Mouse (Mus musculus) brain, embryonic 14.5 days (tissue): Measurements from ENCODE around the gene Nradd.

Experiments
- CTCF ChIP-seq: fragments of 200-500 bp; IDR thresholded peaks from 2 replicates; pipeline ENCODE4 v1.5.1; 2012; ENCODE audit warnings: inconsistent platforms, mild to moderate bottlenecking, moderate library complexity, borderline replicate concordance; ENCODE audit not compliant: insufficient read depth, insufficient read length; ENCODE audit errors: extremely low read depth
- POLR2A ChIP-seq: fragments of 200-500 bp; IDR thresholded peaks from 2 replicates; pipeline ENCODE4 v1.6.1; 2012; ENCODE audit warnings: mild to moderate bottlenecking, inconsistent platforms, borderline replicate concordance; ENCODE audit not compliant: poor library complexity, insufficient read depth, insufficient read length, severe bottlenecking; ENCODE audit errors: extremely low read depth

DNA sequence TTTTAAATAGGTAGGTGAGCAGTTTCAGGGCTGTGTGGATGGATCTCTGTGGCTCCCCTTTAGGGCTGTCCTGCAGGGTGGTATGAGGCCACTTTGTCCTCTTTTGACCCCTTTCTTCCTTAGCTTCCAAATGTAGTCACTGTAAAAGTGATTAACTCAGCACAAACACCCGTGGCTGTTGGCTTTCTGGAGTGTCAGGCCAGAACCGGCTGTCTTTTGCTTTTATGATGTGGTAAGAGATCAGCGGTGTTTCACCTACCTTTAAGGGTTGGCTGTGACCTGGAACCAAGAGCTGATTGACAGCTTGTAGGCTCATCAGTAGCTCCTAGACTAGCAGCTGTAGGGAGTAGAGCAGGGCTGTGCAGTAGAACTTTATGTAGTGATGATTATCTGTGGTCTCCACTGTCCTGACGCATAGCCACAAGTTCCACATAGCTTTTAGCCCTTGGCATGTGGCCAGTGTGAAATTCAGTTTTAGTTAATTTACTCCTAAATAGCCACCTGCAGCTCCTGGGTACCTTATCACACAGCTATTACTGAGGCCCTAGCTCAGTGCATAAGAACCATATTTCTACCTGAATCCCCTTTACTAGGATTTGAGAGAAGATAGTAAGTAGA is 43.1 kb upstream of the Nradd start:
- TF ChIP-seq POLR2A (no peak), CTCF (no peak)
